In genomic region chr2:84474651-84475050, GRCm38 (mm10) we compare ENCODE assay signal across 11 mouse cellular contexts. TPM values are rescaled to one million over a fixed set of nuclear protein-coding genes. Genes with fewer than 3 reads are reported as not detected.
A peak's percentile ranks its signal among the peaks of the same experiment; 100 is the strongest.
DNase-seq lines count a peak whose midpoint lies in the region; ATAC-seq and TF ChIP-seq lines count a peak whose summit lies in the region.
"Had no signal": no experiment of that assay in that cellular context is flagged by ENCODE, and none has a peak within 500 bp of the region (broad histone marks: within the 10 kb centered on the region; RNA-seq: fewer than 3 reads in every experiment).

No protein-coding gene starts in this region.

- no peaks in the 10 kb centered on the region for H3K27me3 ChIP-seq in liver, adult 2 months (ENCODE audit: control insufficient read depth, insufficient read depth, low read length)
- H3K27me3 ChIP-seq in liver, postnatal 0 days (ENCODE audit: insufficient read depth, low read length) = no peaks in the 10 kb centered on the region
- no peaks in the 10 kb centered on the region for H3K27me3 ChIP-seq in limb, embryonic 10.5 days (ENCODE audit: low read depth, poor library complexity, severe bottlenecking)
- H3K27me3 ChIP-seq in kidney, embryonic 14.5 days (ENCODE audit: control insufficient read depth, insufficient read depth, low read length) = no peaks in the 10 kb centered on the region
- no peaks in the 10 kb centered on the region for H3K27me3 ChIP-seq in intestine, embryonic 16.5 days (replicated peaks; ENCODE audit: control insufficient read depth, insufficient read depth, low read length)
- H3K27me3 ChIP-seq: CH12.LX; liver, embryonic 13.5 days had no signal

- no peak overlapping the region for H3K4me3 ChIP-seq in liver, adult 2 months (ENCODE audit: insufficient read depth, low read depth, low read length)
- no peak overlapping the region for H3K4me3 ChIP-seq in liver, postnatal 0 days (ENCODE audit: low read depth, low read length)
- no peak overlapping the region for H3K4me3 ChIP-seq in limb, embryonic 10.5 days
- H3K4me3 ChIP-seq in kidney, embryonic 14.5 days (ENCODE audit: low read length) = no peak overlapping the region
- no peak overlapping the region for H3K4me3 ChIP-seq in intestine, embryonic 16.5 days (ENCODE audit: low read length)

- no peak overlapping the region for H3K9ac ChIP-seq in liver, adult 2 months (ENCODE audit: low read depth, low read length)
- no peak overlapping the region for H3K9ac ChIP-seq in liver, postnatal 0 days (replicated peaks)
- H3K9ac ChIP-seq in kidney, embryonic 14.5 days (ENCODE audit: low read depth, low read length) = no peak overlapping the region
- H3K9ac ChIP-seq in intestine, embryonic 16.5 days (ENCODE audit: low read depth, low read length) = no peak overlapping the region
- H3K9ac ChIP-seq: hindbrain, embryonic 14.5 days; liver, embryonic 13.5 days had no signal

- TF ChIP-seq POLR2A in liver, adult 2 months (IDR thresholded peaks at IDR 0.05; ENCODE audit: extremely low read depth, insufficient read depth, low read length) = no peak

- TF ChIP-seq CTCF in liver, adult 2 months (IDR thresholded peaks at IDR 0.05; ENCODE audit: low read depth, low read length) = no peak
- TF ChIP-seq CTCF in liver, postnatal 0 days (IDR thresholded peaks at IDR 0.05; ENCODE audit: low read depth) = no peak

- WGBS in liver, adult 2 months = 60% methylated on average over 6 of the region's 6 CpGs
- 33% methylated on average over 6 of the region's 6 CpGs for WGBS in liver, postnatal 0 days (ENCODE audit: insufficient replicate concordance)
- 4% methylated on average over 6 of the region's 6 CpGs for WGBS in limb, embryonic 10.5 days
- WGBS in kidney, embryonic 14.5 days = 9% methylated on average over 6 of the region's 6 CpGs
- 22% methylated on average over 6 of the region's 6 CpGs for WGBS in intestine, embryonic 16.5 days

- ATAC-seq in liver, postnatal 0 days = no peak
- no peak for ATAC-seq in kidney, embryonic 14.5 days (ENCODE audit: low FRiP score, low TSS enrichment)
- no peak for ATAC-seq in intestine, embryonic 16.5 days

- H3K4me1 ChIP-seq in liver, adult 2 months (ENCODE audit: control insufficient read depth, insufficient read depth, low read length) = peaks cover 2% of the 10 kb centered on the region; the same call in 1 of the 2 replicates
- H3K4me1 ChIP-seq in liver, postnatal 0 days (ENCODE audit: insufficient read depth) = no peaks in the 10 kb centered on the region
- peaks cover 33% of the 10 kb centered on the region for H3K4me1 ChIP-seq in limb, embryonic 10.5 days
- no peaks in the 10 kb centered on the region for H3K4me1 ChIP-seq in kidney, embryonic 14.5 days (ENCODE audit: control insufficient read depth, insufficient read depth, low read length)
- peaks cover 6% of the 10 kb centered on the region for H3K4me1 ChIP-seq in intestine, embryonic 16.5 days (ENCODE audit: control insufficient read depth, insufficient read depth, low read length)

- peak overlapping the region; percentile 17; the same call in 1 of the 2 replicates for H3K27ac ChIP-seq in liver, adult 2 months (replicated peaks; ENCODE audit: insufficient read depth, low read depth, low read length)
- H3K27ac ChIP-seq in liver, postnatal 0 days (ENCODE audit: low read depth) = no peak overlapping the region
- peak overlapping the region; percentile 73 for H3K27ac ChIP-seq in limb, embryonic 10.5 days
- H3K27ac ChIP-seq in kidney, embryonic 14.5 days (ENCODE audit: low read depth, low read length) = no peak overlapping the region
- H3K27ac ChIP-seq in intestine, embryonic 16.5 days (ENCODE audit: low read length) = no peak overlapping the region
- H3K27ac ChIP-seq: hindbrain, embryonic 14.5 days had no signal

- no peaks in the 10 kb centered on the region for H3K36me3 ChIP-seq in liver, adult 2 months (ENCODE audit: control insufficient read depth, insufficient read depth, low read length)
- H3K36me3 ChIP-seq in liver, postnatal 0 days (replicated peaks; ENCODE audit: insufficient read depth, low read length) = no peaks in the 10 kb centered on the region
- H3K36me3 ChIP-seq in limb, embryonic 10.5 days = no peaks in the 10 kb centered on the region
- H3K36me3 ChIP-seq in kidney, embryonic 14.5 days (ENCODE audit: control insufficient read depth, insufficient read depth, low read length) = no peaks in the 10 kb centered on the region; the same call in 1 of the 2 replicates
- H3K36me3 ChIP-seq in intestine, embryonic 16.5 days (ENCODE audit: control insufficient read depth, insufficient read depth, low read length) = no peaks in the 10 kb centered on the region

- H3K79me2 ChIP-seq in liver, adult 2 months (ENCODE audit: control insufficient read depth, insufficient read depth, low read length) = no peaks in the 10 kb centered on the region

- no peak for TF ChIP-seq EP300 in liver, postnatal 0 days (IDR thresholded peaks at IDR 0.05; ENCODE audit: low read depth)

- no peak for DNase-seq in liver, adult 2 months (ENCODE audit: extremely low read depth, low read depth, low spot score)
- no peak for DNase-seq in liver, postnatal 0 days
- DNase-seq in R1 (ENCODE audit: low read depth, low spot score) = peak; percentile 75
- DNase-seq in embryo, embryonic 9.5 days (ENCODE audit: extremely low spot score) = peak; percentile 33
- no peak for DNase-seq in limb, embryonic 10.5 days (ENCODE audit: low spot score)
- no peak for DNase-seq in layer of hippocampus, postnatal 36 days
- DNase-seq: liver, embryonic 13.5 days had no signal

- H3K4me2 ChIP-seq in liver, postnatal 0 days (ENCODE audit: low read depth, low read length) = no peak overlapping the region
- H3K4me2 ChIP-seq in kidney, embryonic 14.5 days (replicated peaks; ENCODE audit: low read depth, low read length) = no peak overlapping the region
- no peak overlapping the region for H3K4me2 ChIP-seq in intestine, embryonic 16.5 days (ENCODE audit: low read depth, low read length)
- H3K4me2 ChIP-seq: hindbrain, embryonic 14.5 days had no signal

- H3K9me3 ChIP-seq in liver, postnatal 0 days (ENCODE audit: low read length) = no peaks in the 10 kb centered on the region
- H3K9me3 ChIP-seq in limb, embryonic 10.5 days (replicated peaks) = no peaks in the 10 kb centered on the region
- H3K9me3 ChIP-seq in kidney, embryonic 14.5 days (ENCODE audit: control insufficient read depth, low read length) = no peaks in the 10 kb centered on the region
- H3K9me3 ChIP-seq in intestine, embryonic 16.5 days (ENCODE audit: control insufficient read depth, low read length) = no peaks in the 10 kb centered on the region
- H3K9me3 ChIP-seq: liver, embryonic 13.5 days had no signal

RNA-seq across cellular contexts. Expression of gene Tfpi, which starts 1.9 kb away (rescaled TPM):
- total RNA-seq in liver, adult 2 months (2014; rRNA removed) = 6.6 and 9.6 TPM in 2 replicates
- 0.91 and 1.2 TPM in 2 replicates for polyA plus RNA-seq in liver, adult 2 months (2012; rRNA removed)
- 12.2 and 15.2 TPM in 2 replicates for polyA plus RNA-seq in liver, postnatal 0 days (2015; fragmentation: Nextera tagmentation; extraction: Ambion mirVana)
- polyA plus RNA-seq in limb, embryonic 10.5 days (2016; fragmentation: Nextera tagmentation; extraction: Ambion mirVana) = 12.5 and 13.9 TPM in 2 replicates
- 31.5 and 38.1 TPM in 2 replicates for polyA plus RNA-seq in kidney, embryonic 14.5 days (2014; fragmentation: Nextera tagmentation; extraction: Ambion mirVana)
- total RNA-seq in layer of hippocampus, postnatal 36 days (2021) = 1 to 10 TPM; 3.3 to 3.7 TPM
- 36.5 and 39.3 TPM in 2 replicates for polyA plus RNA-seq in intestine, embryonic 16.5 days (2015; fragmentation: Nextera tagmentation; extraction: Ambion mirVana)

RNA-seq across cellular contexts. Expression of gene Calcrl, which starts 49.4 kb away (rescaled TPM):
- 28.5 and 31.3 TPM in 2 replicates for total RNA-seq in liver, adult 2 months (2014; rRNA removed)
- polyA plus RNA-seq in liver, adult 2 months (2012; rRNA removed) = 3.7 and 7.5 TPM in 2 replicates
- 9.4 and 12.8 TPM in 2 replicates for polyA plus RNA-seq in liver, postnatal 0 days (2015; fragmentation: Nextera tagmentation; extraction: Ambion mirVana)
- 16.6 and 19.6 TPM in 2 replicates for polyA plus RNA-seq in limb, embryonic 10.5 days (2016; fragmentation: Nextera tagmentation; extraction: Ambion mirVana)
- polyA plus RNA-seq in kidney, embryonic 14.5 days (2014; fragmentation: Nextera tagmentation; extraction: Ambion mirVana) = 43.9 and 82.9 TPM in 2 replicates
- total RNA-seq in layer of hippocampus, postnatal 36 days (2021) = 1 to 10 TPM; 7.5 to 8.0 TPM
- polyA plus RNA-seq in intestine, embryonic 16.5 days (2015; fragmentation: Nextera tagmentation; extraction: Ambion mirVana) = 22.7 and 22.9 TPM in 2 replicates

Comparison
In these comparisons a context has a peak if more than half of its experiments do, and no peak if none do; other contexts are left out.
1. H3K27ac ChIP-seq: peak in liver, adult 2 months (single experiment) and limb, embryonic 10.5 days (single experiment); none in liver, postnatal 0 days (single experiment), kidney, embryonic 14.5 days (single experiment) and intestine, embryonic 16.5 days (single experiment).
2. DNase-seq: peak in R1 (single experiment) and embryo, embryonic 9.5 days (single experiment); none in liver, adult 2 months (single experiment), liver, postnatal 0 days (single experiment), limb, embryonic 10.5 days (single experiment) and layer of hippocampus, postnatal 36 days (0 of 2).